Mouse (Mus musculus) intestine, embryonic 16.5 days (tissue): ENCODE data around the gene Gm26620. TPM values are rescaled to one million over a fixed set of nuclear protein-coding genes. Genes with fewer than 3 reads are reported as not detected.

ENCODE experiments used
- ATAC-seq: fragments of 200-750 bp; cut with Nextera tagmentation; 2 replicates; pipeline ENCODE4 v1.8.0; 2017; ENCODE audit warnings: moderate TSS enrichment, moderate library complexity
- H3K27ac ChIP-seq: fragments of 300-500 bp; sonication (generic); 2 replicates; pipeline ENCODE4 v1.5.1; 2014; ENCODE audit warnings: mild to moderate bottlenecking, low read length
- H3K27me3 ChIP-seq: fragments of 300-500 bp; sonication (generic); replicated peaks from 2 replicates; pipeline ENCODE4 v1.6.1; 2014; ENCODE audit warnings: low read length, control low read depth, mixed read lengths; ENCODE audit not compliant: control insufficient read depth, insufficient read depth
- H3K36me3 ChIP-seq: fragments of 300-500 bp; sonication (generic); 2 replicates; pipeline ENCODE4 v1.6.1; 2014; ENCODE audit warnings: low read length, control low read depth; ENCODE audit not compliant: control insufficient read depth, insufficient read depth
- H3K4me1 ChIP-seq: fragments of 300-500 bp; sonication (generic); 2 replicates; pipeline ENCODE4 v1.6.1; 2014; ENCODE audit warnings: low read length, control low read depth, mixed read lengths; ENCODE audit not compliant: control insufficient read depth, insufficient read depth
- H3K4me2 ChIP-seq: fragments of 300-500 bp; sonication (generic); 2 replicates; pipeline ENCODE4 v1.6.1; 2014; ENCODE audit warnings: low read depth, low read length, control low read depth
- H3K4me3 ChIP-seq: fragments of 300-500 bp; sonication (generic); 2 replicates; pipeline ENCODE4 v1.5.1; 2014; ENCODE audit warnings: mild to moderate bottlenecking, low read length
- H3K9ac ChIP-seq: fragments of 300-500 bp; sonication (generic); 2 replicates; pipeline ENCODE4 v1.6.1; 2014; ENCODE audit warnings: low read depth, low read length
- H3K9me3 ChIP-seq: fragments of 300-500 bp; sonication (generic); 2 replicates; pipeline ENCODE4 v1.6.1; 2016; ENCODE audit warnings: low read length, control low read depth; ENCODE audit not compliant: control insufficient read depth
- WGBS: fragments of 180-500 bp; shearing (Covaris S2); extraction: QIAGEN DNeasy Blood & Tissue Kit; methylation state at CpG from one replicate; pipeline ENCODE4 v1.1.7; 2014; 5-methylcytosine and 5-hydroxymethylcytosine counted together
- polyA plus RNA-seq: library from polyadenylated mRNA; unstranded; fragments of >200 nt; fragmentation: Nextera tagmentation; extraction: Ambion mirVana; gene quantifications from 2 replicates; pipeline ENCODE4 v1.2.1, GENCODE M21; 2015

The Gm26620 gene
- polyA plus RNA-seq, 1 experiment from 2014 or later = 2.4 TPM

DNA sequence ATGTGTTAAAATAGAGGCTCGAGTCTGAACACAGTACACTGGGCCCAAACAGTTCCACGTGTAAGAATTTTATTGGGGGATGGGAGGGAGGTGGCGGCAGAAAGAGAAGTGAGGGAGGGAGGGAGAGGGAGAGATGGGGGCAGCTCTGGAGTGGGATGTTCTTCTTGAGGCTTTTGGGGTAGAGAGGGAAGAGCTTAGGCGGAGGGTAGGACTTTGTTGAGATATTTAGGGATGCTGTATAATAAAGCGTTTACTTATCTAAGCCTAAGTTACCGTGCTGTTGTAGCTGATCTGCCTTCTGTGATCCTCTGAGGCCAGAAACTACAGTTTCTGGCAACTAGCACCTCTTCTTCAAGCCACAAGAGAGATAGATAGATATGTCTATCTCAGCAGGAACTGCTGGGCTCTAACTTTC, 1.2 kb downstream of the Gm26620 start:
- Histone ChIP-seq H3K36me3 (no peaks in the 10 kb centered on the region), H3K9me3 (no peaks in the 10 kb centered on the region), H3K27me3 (no peaks in the 10 kb centered on the region), H3K4me3 (peak overlapping the region; percentile 22; the same call in 1 of the 2 replicates), H3K9ac (0 out of 2 replicates have a peak overlapping the region, but pooled peaks have one; percentile 29), H3K4me2 (peak overlapping the region; percentile 81), H3K27ac (peak overlapping the region; percentile 66), H3K4me1 (peaks cover 9% of the 10 kb centered on the region; the same call in 1 of the 2 replicates)
- ATAC-seq = no peak
- WGBS = 15% methylated on average over 6 of the region's 6 CpGs

DNA sequence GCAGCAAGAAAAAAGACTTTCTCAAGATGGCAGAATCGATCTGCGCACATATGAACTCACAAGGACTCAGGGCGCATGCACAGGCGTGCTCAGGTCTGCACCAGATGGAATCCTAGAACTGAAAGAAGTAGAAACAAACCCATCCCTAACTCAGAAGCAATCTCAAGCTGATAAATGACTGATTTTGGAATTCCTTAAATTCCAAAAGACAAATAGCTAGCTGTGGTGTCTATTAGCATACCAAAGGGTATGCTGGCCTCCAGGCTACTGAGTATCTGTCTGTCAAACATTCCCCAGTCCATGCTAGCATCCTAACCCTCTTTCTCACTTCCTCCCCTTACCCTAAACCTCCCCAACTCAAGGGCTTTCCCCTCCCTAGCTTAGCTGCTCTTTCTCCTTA, 4.4 kb downstream of the Gm26620 start:
- ATAC-seq = no peak
- no peak overlapping the region for H3K27ac ChIP-seq
- 80% methylated on average over 4 of the region's 4 CpGs for WGBS
- no peak overlapping the region for H3K4me3 ChIP-seq
- H3K4me1 ChIP-seq = peaks cover 10% of the 10 kb centered on the region; the same call in 1 of the 2 replicates
- H3K27me3 ChIP-seq = no peaks in the 10 kb centered on the region
- H3K36me3 ChIP-seq = no peaks in the 10 kb centered on the region
- no peak overlapping the region for H3K9ac ChIP-seq
- H3K4me2 ChIP-seq = no peak overlapping the region
- H3K9me3 ChIP-seq = no peaks in the 10 kb centered on the region

DNA sequence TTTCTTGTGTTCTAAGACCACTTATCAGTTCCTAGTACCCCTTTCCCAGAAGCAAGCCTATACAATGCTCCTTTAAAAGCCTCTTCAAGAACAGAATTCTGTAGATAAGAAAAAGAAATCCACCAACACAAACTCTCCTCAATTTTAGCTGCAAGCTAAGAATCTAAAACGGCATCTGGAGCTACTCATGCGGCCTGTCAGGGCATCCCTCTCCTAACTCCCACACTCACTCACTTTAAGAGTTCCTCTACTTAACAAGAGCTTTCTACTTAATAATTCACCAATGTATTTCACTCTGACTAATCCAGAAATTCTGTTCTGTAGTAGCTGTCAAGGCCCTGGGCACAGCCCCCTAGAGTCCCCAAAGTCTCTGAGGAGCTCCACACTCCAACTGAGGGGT, 6.8 kb downstream of the Gm26620 start:
- no peaks in the 10 kb centered on the region for H3K36me3 ChIP-seq
- WGBS = 48% methylated on average over 2 of the region's 2 CpGs
- no peak overlapping the region for H3K4me3 ChIP-seq
- no peaks in the 10 kb centered on the region for H3K9me3 ChIP-seq
- ATAC-seq = no peak
- H3K9ac ChIP-seq = no peak overlapping the region
- peaks cover 9% of the 10 kb centered on the region; the same call in 1 of the 2 replicates for H3K4me1 ChIP-seq
- no peak overlapping the region for H3K4me2 ChIP-seq
- H3K27me3 ChIP-seq = no peaks in the 10 kb centered on the region
- H3K27ac ChIP-seq = no peak overlapping the region

DNA sequence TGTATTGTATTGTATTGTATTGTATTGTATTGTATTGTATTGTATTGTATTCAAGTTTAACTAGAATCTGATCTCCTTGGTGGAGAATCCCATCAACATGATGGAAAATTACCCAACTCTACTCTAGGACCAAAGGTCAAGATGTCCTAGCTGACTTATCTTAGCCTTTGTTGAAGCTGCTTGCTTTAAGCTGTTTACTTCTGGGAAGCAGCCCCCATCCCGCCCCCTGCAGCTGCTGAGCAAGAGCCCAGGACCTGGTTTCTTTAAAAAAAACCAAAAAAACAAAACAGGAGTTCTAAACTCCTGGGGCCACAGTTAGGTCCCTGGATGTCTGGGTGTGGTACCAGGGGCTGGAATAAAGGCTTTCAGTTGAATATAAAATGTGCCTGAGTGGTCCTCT, 7.4 kb downstream of the Gm26620 start:
- Histone ChIP-seq H3K4me3 (no peak overlapping the region), H3K27me3 (no peaks in the 10 kb centered on the region), H3K27ac (no peak overlapping the region), H3K4me2 (no peak overlapping the region), H3K4me1 (peaks cover 9% of the 10 kb centered on the region; the same call in 1 of the 2 replicates), H3K36me3 (no peaks in the 10 kb centered on the region), H3K9ac (no peak overlapping the region), H3K9me3 (no peaks in the 10 kb centered on the region)
- 47% methylated on average over 1 of the region's 1 CpGs for WGBS
- ATAC-seq = no peak

DNA sequence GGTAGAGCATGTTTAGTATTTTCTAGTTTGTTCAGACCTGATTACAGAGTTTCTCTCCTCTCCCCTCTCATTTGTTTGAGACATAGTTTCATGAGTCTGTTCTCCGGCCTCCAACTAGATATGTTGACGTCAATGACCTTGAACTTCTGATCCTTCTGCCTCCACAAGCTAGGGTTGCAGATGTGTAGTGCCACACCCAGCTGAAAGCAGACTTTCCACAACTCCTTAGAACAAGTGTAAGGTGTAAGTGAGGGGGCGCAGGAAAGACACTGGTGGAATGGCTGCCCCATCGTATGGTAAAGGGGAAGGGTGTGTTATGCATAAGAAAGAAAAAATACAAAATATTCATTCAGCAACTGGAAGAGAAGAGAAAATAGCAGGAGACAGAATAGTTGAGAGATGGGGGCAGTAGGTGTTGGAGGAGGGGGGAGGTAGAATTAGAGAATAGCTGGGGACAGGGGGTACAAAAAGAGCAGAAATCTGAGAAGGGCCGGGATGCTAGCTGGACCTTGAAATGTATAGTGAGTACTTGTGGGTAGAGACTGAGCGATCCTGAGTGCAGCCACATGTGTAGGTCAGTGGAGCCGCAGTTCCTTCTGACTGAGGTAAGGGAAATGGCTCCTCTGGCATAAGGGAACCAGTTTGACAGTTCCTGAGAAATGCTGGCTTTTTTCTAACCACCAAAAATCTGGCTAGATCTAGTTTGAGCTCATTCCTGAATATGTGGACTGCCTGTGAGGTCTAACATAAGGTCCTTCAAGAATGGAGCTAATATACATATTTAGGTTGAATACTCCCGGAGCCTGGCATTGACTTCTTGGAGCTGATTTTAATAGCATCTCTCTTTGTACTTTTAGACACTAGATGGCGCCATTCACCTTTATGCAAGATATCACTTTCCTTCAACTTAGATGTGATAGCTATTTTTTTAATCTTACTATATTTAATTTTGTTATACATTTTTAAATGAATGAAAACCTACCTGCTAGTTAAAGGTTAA, 10.0 kb downstream of the Gm26620 start:
- 60% methylated on average over 9 of the region's 9 CpGs for WGBS
- Histone ChIP-seq H3K27ac (no peak overlapping the region), H3K9ac (no peak overlapping the region), H3K36me3 (no peaks in the 10 kb centered on the region), H3K27me3 (0 out of 2 replicates have a peak, but pooled peaks cover 2% of the 10 kb centered on the region), H3K9me3 (no peaks in the 10 kb centered on the region), H3K4me1 (peaks cover 6% of the 10 kb centered on the region; the same call in 1 of the 2 replicates), H3K4me2 (no peak overlapping the region), H3K4me3 (no peak overlapping the region)
- no peak for ATAC-seq

DNA sequence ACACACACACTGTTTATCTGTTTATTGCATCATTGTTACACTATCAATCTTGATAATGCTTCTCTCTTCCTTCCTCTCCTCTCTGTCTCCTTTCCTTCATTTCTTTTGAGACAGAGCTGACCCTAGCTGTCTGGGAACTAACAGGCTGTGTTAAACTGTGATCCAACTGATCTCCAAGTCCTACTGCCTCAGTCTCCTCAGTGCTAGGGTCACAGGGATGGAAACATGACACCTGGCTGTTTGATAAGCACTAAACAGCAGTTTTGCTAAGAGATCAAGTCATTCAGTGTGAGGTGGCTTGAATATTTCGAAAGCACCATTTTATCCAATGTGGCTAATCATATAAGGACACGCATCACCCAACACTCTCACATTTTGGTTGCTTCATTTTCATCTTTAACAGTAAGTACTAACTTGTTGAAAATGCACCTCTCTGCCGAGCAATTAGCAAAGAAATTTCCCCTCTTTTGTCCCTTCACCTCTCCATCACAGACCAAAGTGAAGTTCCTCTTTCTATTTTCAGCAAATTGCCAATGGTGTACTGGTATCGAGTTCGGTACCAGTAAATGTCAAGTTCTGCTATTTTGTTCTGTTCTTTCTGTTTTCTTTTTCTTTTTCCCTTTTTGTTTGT, 11.9 kb downstream of the Gm26620 start:
- H3K27ac ChIP-seq = no peak overlapping the region
- no peak for ATAC-seq
- H3K4me1 ChIP-seq = peaks cover 8% of the 10 kb centered on the region
- H3K4me2 ChIP-seq = no peak overlapping the region
- 77% methylated on average over 5 of the region's 5 CpGs for WGBS
- 0 out of 2 replicates have a peak, but pooled peaks cover 2% of the 10 kb centered on the region for H3K27me3 ChIP-seq
- no peaks in the 10 kb centered on the region for H3K36me3 ChIP-seq
- H3K9ac ChIP-seq = no peak overlapping the region
- H3K4me3 ChIP-seq = no peak overlapping the region
- no peaks in the 10 kb centered on the region for H3K9me3 ChIP-seq

DNA sequence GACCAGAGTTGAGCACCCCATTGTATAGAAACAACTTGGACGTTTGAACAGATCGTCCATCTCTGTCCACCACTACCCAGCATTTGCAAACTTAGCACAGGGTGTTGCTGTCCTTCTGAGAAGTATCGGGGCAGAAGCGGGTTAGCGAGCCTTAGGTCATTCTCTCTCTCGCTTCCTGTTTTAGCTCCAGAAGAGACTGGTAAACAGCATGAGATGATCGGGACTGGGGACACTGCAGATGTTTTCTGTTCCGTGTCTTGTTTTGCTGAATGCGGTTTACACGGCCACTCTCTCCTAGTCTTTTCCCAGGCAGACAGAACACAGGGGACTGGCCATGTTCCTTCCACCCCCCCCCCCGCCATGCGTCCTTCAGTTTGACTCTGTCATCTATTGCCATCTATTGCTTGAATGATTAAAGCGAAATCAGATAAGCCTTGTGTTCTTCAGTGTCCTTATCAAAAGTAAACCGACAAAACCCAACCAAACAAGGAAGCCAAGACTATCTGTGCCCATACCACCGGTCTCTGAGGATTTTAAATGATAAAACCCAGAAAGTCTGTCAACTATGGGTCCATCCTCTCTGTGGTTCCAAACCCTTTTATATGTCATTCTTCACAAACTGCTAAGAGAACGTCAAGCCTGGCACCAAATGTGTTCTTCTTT, 13.7 kb downstream of the Gm26620 start:
- no peak for ATAC-seq
- Histone ChIP-seq H3K27me3 (0 out of 2 replicates have a peak, but pooled peaks cover 2% of the 10 kb centered on the region), H3K9ac (no peak overlapping the region), H3K4me3 (no peak overlapping the region), H3K9me3 (no peaks in the 10 kb centered on the region), H3K4me1 (peaks cover 5% of the 10 kb centered on the region; the same call in 1 of the 2 replicates), H3K4me2 (no peak overlapping the region), H3K36me3 (no peaks in the 10 kb centered on the region), H3K27ac (no peak overlapping the region)
- 54% methylated on average over 16 of the region's 16 CpGs for WGBS

DNA sequence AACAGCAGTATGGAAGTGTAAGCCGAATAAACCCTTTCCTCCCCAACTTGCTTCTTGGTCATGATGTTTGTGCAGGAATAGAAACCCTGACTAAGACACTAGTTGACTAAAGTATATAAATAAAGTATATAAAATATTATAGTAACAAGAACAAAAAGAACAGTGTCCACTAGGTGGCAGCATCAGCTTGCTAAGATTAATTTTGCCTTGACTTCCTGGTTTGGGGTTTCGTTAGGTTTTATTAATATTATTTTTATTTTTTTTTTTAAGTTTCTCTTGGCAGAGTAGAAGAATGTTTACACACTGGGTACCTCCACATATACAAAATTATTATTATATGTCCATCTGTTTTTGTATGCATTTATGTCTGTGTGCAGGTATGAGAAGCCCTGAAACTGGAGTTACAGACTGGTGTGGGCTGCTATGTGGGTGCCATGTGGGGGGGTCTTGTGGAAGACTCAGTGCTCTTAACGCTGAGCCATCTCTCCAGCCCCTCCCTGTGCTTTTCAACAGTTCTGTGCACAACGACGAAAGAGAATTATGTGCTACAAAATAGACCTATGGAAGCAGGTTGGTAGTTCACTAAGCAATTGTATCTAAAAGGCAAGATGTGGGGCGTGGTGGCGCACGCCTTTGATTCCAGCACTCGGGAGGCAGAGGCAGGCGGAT, 16.1 kb downstream of the Gm26620 start:
- H3K9ac ChIP-seq = 0 out of 2 replicates have a peak overlapping the region, but pooled peaks have one; percentile 11
- H3K4me3 ChIP-seq = no peak overlapping the region
- H3K36me3 ChIP-seq = no peaks in the 10 kb centered on the region
- WGBS = 39% methylated on average over 10 of the region's 10 CpGs
- no peak overlapping the region for H3K27ac ChIP-seq
- 0 out of 2 replicates have a peak, but pooled peaks cover 2% of the 10 kb centered on the region for H3K27me3 ChIP-seq
- peaks cover 3% of the 10 kb centered on the region; the same call in 1 of the 2 replicates for H3K4me1 ChIP-seq
- peak overlapping the region; percentile 20; the same call in 1 of the 2 replicates for H3K4me2 ChIP-seq
- no peaks in the 10 kb centered on the region for H3K9me3 ChIP-seq
- 0 out of 2 replicates have a peak, but pooled peaks have one; percentile 16 for ATAC-seq
